Mouse (Mus musculus) testis, adult 2 months (tissue): ENCODE data around the gene Slmap. TPM values are rescaled to one million over a fixed set of nuclear protein-coding genes. Genes with fewer than 3 reads are reported as not detected.

ENCODE experiments used
- H3K27ac ChIP-seq: fragments of 200-500 bp; 2 replicates; pipeline ENCODE4 v1.5.1; 2012; ENCODE audit warnings: low read depth, low read length; ENCODE audit not compliant: control insufficient read depth, insufficient read depth
- H3K27me3 ChIP-seq: fragments of 200-500 bp; 2 replicates; pipeline ENCODE4 v1.6.1; 2012; ENCODE audit warnings: mild to moderate bottlenecking, low read length, moderate library complexity; ENCODE audit not compliant: control insufficient read depth, insufficient read depth
- H3K36me3 ChIP-seq: fragments of 200-500 bp; 2 replicates; pipeline ENCODE4 v1.6.1; 2012; ENCODE audit warnings: mild to moderate bottlenecking, low read length; ENCODE audit not compliant: control insufficient read depth, insufficient read depth
- H3K4me1 ChIP-seq: fragments of 200-500 bp; 2 replicates; pipeline ENCODE4 v1.6.1; 2012; ENCODE audit warnings: low read length; ENCODE audit not compliant: control insufficient read depth, insufficient read depth
- H3K4me3 ChIP-seq: fragments of 200-500 bp; 2 replicates; pipeline ENCODE4 v1.5.1; 2012; ENCODE audit warnings: low read depth, mild to moderate bottlenecking, low read length, moderate library complexity, mixed read lengths; ENCODE audit not compliant: control insufficient read depth
- CTCF ChIP-seq: fragments of 200-500 bp; IDR thresholded peaks from 2 replicates; pipeline ENCODE4 v1.5.1; 2012; ENCODE audit warnings: low read depth, mild to moderate bottlenecking, inconsistent platforms, low read length, moderate library complexity; ENCODE audit not compliant: control insufficient read depth, insufficient read depth, insufficient replicate concordance
- POLR2A ChIP-seq: fragments of 200-500 bp; IDR thresholded peaks from 2 replicates; pipeline ENCODE4 v1.6.1; 2012; ENCODE audit warnings: low read depth, mild to moderate bottlenecking, inconsistent platforms, low read length, moderate library complexity; ENCODE audit not compliant: control insufficient read depth
- polyA plus RNA-seq: library from polyadenylated mRNA; depleted of rRNA; stranded (reverse); fragments of >200 nt; gene quantifications from 2 replicates; pipeline ENCODE4 v1.2.3, GENCODE M21; 2012

Slmap gene
- polyA plus RNA-seq, 1 experiment: 21.9 TPM

- H3K27ac ChIP-seq: no peak overlapping the region
- H3K4me3 ChIP-seq: no peak overlapping the region
- TF ChIP-seq POLR2A (no peak), CTCF (no peak)
- no peaks in the 10 kb centered on the region for H3K27me3 ChIP-seq
- no peaks in the 10 kb centered on the region for H3K4me1 ChIP-seq
- H3K36me3 ChIP-seq: peaks cover 1% of the 10 kb centered on the region; the same call in 1 of the 2 replicates
These were observed 66.8 kb downstream of the Slmap start for GRCm38 (mm10) chr14:26467974-26468373.

GRCm38 (mm10) chr14:26466544-26467125 is 68.1 kb downstream of the Slmap start:
- Histone ChIP-seq H3K4me3 (no peak overlapping the region), H3K27ac (no peak overlapping the region), H3K4me1 (no peaks in the 10 kb centered on the region), H3K27me3 (no peaks in the 10 kb centered on the region), H3K36me3 (peaks cover 4% of the 10 kb centered on the region)
- TF ChIP-seq CTCF (no peak), POLR2A (no peak)

DNA sequence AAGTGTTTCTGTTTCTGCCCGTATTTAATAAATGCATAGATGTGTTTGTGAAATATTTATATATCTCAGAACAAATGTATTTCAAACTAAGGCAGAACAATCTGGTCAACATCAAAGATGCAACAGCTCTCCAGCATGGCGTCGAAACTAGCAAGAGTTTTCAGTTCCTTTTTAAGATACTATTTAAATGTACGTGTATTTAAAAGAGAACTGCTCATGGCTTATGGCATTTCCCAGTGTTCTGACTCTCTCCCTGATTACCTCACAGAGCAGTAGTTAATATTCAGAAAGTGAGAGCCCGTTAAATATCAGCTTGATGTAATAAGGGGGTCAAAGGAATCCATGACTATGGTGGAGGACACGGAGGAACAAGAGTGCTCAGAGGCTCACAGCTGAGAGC is 68.8 kb downstream of the Slmap start:
- Histone ChIP-seq H3K27ac (no peak overlapping the region), H3K27me3 (no peaks in the 10 kb centered on the region), H3K36me3 (peaks cover 4% of the 10 kb centered on the region), H3K4me1 (no peaks in the 10 kb centered on the region), H3K4me3 (no peak overlapping the region)
- TF ChIP-seq POLR2A (no peak), CTCF (no peak)

DNA sequence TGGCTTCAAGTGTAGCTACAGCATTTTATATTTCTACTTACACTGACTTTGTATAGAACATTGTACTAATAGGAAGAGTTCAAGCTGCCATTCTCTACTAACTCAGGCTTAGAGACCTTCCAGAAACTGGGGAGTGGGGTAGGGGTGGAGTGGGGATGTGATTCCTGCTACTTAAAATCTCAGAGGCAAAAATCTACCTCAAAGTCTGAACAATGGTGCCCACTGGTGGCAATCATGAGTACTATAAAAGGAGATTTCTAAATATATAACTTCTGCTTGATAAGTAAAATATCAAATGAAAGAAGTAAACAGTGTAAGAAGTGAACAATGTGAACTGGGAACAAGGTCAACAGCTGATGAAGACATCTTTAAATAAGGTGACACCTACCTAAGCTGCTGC is 75.2 kb downstream of the Slmap start:
- TF ChIP-seq POLR2A: no peak
- no peak for TF ChIP-seq CTCF
- Histone ChIP-seq H3K4me3 (no peak overlapping the region), H3K36me3 (peaks cover 4% of the 10 kb centered on the region), H3K27ac (no peak overlapping the region), H3K27me3 (no peaks in the 10 kb centered on the region), H3K4me1 (peaks cover 2% of the 10 kb centered on the region; the same call in 1 of the 2 replicates)

DNA sequence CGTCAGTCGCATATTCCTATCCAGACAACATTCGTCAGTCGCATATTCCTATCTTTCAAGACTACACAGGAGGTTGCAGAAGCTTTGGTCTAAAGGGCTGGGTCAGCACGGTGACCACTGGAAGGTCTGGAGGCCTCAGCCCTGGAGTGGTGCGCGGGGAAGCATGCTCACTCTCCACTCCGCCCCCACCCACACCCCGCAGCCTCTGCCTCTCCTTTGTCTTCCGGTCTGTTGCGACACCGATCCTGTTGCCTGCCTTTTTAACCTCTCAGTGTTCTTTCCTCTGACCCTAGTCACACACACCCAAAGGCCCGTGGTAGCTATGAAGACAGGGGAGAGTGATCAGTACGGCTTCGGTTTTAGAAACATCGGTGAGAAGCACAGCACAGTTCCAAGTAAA is 79.9 kb downstream of the Slmap start:
- TF ChIP-seq POLR2A (no peak), CTCF (no peak)
- peak overlapping the region; percentile 36; the same call in 1 of the 2 replicates for H3K27ac ChIP-seq

DNA sequence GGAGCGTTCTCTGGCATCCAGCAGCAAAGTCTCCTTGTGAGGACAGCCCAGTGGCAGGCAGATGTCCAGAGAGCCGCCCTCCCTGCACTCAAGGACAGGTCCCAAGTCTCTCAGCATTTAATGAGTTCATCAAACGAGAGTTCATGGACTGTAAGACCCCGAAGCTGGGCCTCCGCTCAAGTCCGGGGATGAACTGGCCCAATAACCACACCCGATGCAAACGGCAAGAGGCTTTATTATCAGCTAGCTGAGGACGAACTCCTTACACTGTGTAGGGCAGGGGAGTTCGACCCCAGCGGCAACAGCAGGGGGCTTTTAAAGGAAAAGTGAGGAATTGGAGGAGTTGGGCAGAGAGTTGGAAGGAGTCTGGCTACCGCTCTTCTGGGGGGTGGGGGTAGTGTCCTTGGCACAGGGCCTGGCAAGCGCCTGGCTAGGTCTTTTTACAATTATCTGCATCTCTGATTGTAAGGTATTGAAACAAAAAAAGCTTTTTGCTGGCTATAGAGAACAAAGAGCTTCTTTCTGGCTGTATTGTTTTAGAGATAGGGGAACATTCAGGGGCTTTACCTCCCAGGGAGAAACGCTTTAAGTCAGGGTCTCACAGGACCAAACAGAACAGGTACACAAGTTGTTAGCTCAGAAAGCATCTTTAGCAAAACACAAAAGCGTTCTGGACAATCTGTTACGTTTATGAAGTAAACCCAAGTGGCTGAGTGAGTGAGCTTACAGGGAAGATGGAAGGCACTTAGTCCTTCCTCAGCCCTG is 84.5 kb downstream of the Slmap start:
- no peaks in the 10 kb centered on the region; the same call in 1 of the 2 replicates for H3K36me3 ChIP-seq
- H3K4me1 ChIP-seq: peaks cover 2% of the 10 kb centered on the region; the same call in 1 of the 2 replicates
- no peak for TF ChIP-seq POLR2A
- no peak for TF ChIP-seq CTCF
- H3K4me3 ChIP-seq: peak overlapping the region; percentile 39
- H3K27ac ChIP-seq: peak overlapping the region; percentile 54
- no peaks in the 10 kb centered on the region for H3K27me3 ChIP-seq

More for the DNA sequence above, 79.9 kb downstream of the Slmap start:
- Histone ChIP-seq H3K4me1 (peaks cover 2% of the 10 kb centered on the region; the same call in 1 of the 2 replicates), H3K27me3 (no peaks in the 10 kb centered on the region), H3K36me3 (no peaks in the 10 kb centered on the region; the same call in 1 of the 2 replicates), H3K4me3 (no peak overlapping the region)

DNA sequence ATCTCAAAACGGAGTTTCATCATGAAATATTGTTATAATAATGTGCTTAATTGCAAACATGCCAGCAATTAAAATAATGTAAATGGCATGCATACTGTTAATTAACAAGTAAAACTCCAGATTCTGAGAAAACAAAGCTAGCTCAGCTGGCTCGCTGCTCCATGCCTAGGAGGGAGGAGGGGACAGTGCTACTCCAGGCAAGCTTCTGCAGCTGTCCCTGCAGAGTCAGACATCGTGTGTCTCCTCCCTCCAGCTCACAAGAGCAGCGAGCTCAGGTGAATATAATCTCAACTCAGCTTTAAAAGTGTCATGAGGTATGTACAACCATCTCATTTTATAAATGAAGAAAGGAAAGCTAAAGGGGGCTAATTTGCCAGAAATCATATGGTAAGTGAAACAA is 86.2 kb downstream of the Slmap start:
- no peak overlapping the region for H3K27ac ChIP-seq
- no peaks in the 10 kb centered on the region for H3K27me3 ChIP-seq
- no peaks in the 10 kb centered on the region for H3K4me1 ChIP-seq
- no peaks in the 10 kb centered on the region; the same call in 1 of the 2 replicates for H3K36me3 ChIP-seq
- H3K4me3 ChIP-seq: no peak overlapping the region
- no peak for TF ChIP-seq CTCF
- TF ChIP-seq POLR2A: no peak
